Mouse (Mus musculus) hindbrain, embryonic 14.5 days (tissue): ENCODE results near the gene Tjp2. TPM values are rescaled to one million over a fixed set of nuclear protein-coding genes. Genes with fewer than 3 reads are reported as not detected.

ENCODE experiments used
- ATAC-seq: fragments of 200-750 bp; cut with Nextera tagmentation; 2 replicates; pipeline ENCODE4 v1.8.0; 2017; ENCODE audit warnings: moderate number of reproducible peaks, mild to moderate bottlenecking, moderate TSS enrichment, moderate library complexity; ENCODE audit not compliant: low FRiP score
- DNase-seq: peaks from one replicate; pipeline ENCODE4 v3.0.0-alpha.2; 2015; ENCODE audit warnings: low spot score
- H3K27ac ChIP-seq: fragments of 300-500 bp; sonication (generic); 2 replicates; pipeline ENCODE4 v1.5.1; 2014; ENCODE audit warnings: mild to moderate bottlenecking, moderate library complexity
- H3K27me3 ChIP-seq: fragments of 300-500 bp; sonication (generic); 2 replicates; pipeline ENCODE4 v1.6.1; 2014; ENCODE audit warnings: mild to moderate bottlenecking, low read length, mixed read lengths; ENCODE audit not compliant: control insufficient read depth, insufficient read depth
- H3K36me3 ChIP-seq: fragments of 300-500 bp; sonication (generic); replicated peaks from 2 replicates; pipeline ENCODE4 v1.6.1; 2014; ENCODE audit not compliant: control insufficient read depth, insufficient read depth
- H3K4me1 ChIP-seq: fragments of 300-500 bp; sonication (generic); replicated peaks from 2 replicates; pipeline ENCODE4 v1.6.1; 2014; ENCODE audit warnings: antibody characterized with exemption, low read length, mixed read lengths; ENCODE audit not compliant: control insufficient read depth, insufficient read depth
- H3K4me2 ChIP-seq: fragments of 300-500 bp; sonication (generic); replicated peaks from 2 replicates; pipeline ENCODE4 v1.6.1; 2014; ENCODE audit warnings: mild to moderate bottlenecking, moderate library complexity
- H3K4me3 ChIP-seq: fragments of 300-500 bp; sonication (generic); replicated peaks from 2 replicates; pipeline ENCODE4 v1.5.1; 2014; ENCODE audit warnings: mild to moderate bottlenecking, low read length
- H3K9ac ChIP-seq: fragments of 300-500 bp; sonication (generic); 2 replicates; pipeline ENCODE4 v1.6.1; 2014
- H3K9me3 ChIP-seq: fragments of 300-500 bp; sonication (generic); 2 replicates; pipeline ENCODE4 v1.6.1; 2016; ENCODE audit warnings: low read length; ENCODE audit not compliant: control insufficient read depth
- WGBS: fragments of 180-500 bp; shearing (Covaris S2); extraction: QIAGEN DNeasy Blood & Tissue Kit; methylation state at CpG from one replicate; pipeline ENCODE4 v1.1.7; 2014; 5-methylcytosine and 5-hydroxymethylcytosine counted together
- polyA plus RNA-seq: library from polyadenylated mRNA; unstranded; fragments of >200 nt; fragmentation: Nextera tagmentation; extraction: Ambion mirVana; gene quantifications from 2 replicates; pipeline ENCODE4 v1.2.1, GENCODE M21; 2014

Tjp2 gene
- polyA plus RNA-seq, 1 experiment from 2014 or later, result 12.6 TPM

GRCm38 (mm10) chr19:24156067-24156455 is 68.8 kb downstream of the Tjp2 start:
- no peaks in the 10 kb centered on the region for H3K4me1 ChIP-seq
- DNase-seq, result no peak
- no peak overlapping the region for H3K4me2 ChIP-seq
- no peak overlapping the region for H3K4me3 ChIP-seq
- no peaks in the 10 kb centered on the region for H3K36me3 ChIP-seq
- 71% methylated on average over 6 of the region's 6 CpGs for WGBS
- no peaks in the 10 kb centered on the region for H3K27me3 ChIP-seq
- H3K9ac ChIP-seq, result no peak overlapping the region
- H3K9me3 ChIP-seq, result no peaks in the 10 kb centered on the region
- no peak overlapping the region for H3K27ac ChIP-seq
- no peak for ATAC-seq

DNA sequence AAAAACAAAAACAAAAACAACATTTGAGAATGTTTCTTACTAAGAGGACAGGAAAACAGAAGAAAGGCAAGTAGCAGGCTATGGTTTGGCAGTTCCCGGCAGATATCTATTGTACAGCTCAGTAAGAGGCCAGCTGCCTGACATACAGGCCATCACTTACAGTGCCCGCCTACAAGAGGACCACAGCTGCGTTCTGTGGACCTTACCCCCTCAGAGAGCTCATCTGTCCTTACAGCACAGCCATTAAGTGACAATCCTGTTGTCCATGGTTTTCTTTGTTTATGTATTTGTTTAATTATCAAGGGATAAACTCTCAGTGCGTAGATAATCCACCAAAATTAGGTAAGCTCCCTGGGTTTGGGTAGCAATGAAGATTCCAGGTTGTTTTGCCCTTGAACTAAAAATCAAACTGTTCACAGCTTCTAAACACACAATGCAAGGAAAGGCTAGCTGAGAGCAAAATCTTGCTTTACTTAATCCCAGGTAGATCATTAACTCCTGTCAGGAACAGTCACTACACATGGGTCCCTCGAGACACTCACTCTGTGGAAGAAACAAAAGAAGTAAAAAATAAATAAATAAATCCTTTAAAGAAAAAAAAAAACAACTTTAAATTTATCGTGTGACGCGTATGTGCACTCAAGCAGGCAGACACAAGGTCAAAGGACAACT is 69.3 kb downstream of the Tjp2 start:
- Histone ChIP-seq H3K27me3 (no peaks in the 10 kb centered on the region), H3K4me1 (no peaks in the 10 kb centered on the region), H3K9ac (no peak overlapping the region), H3K36me3 (no peaks in the 10 kb centered on the region), H3K9me3 (no peaks in the 10 kb centered on the region), H3K4me3 (no peak overlapping the region), H3K4me2 (no peak overlapping the region), H3K27ac (no peak overlapping the region)
- 39% methylated on average over 8 of the region's 8 CpGs for WGBS
- no peak for DNase-seq
- ATAC-seq, result no peak

DNA sequence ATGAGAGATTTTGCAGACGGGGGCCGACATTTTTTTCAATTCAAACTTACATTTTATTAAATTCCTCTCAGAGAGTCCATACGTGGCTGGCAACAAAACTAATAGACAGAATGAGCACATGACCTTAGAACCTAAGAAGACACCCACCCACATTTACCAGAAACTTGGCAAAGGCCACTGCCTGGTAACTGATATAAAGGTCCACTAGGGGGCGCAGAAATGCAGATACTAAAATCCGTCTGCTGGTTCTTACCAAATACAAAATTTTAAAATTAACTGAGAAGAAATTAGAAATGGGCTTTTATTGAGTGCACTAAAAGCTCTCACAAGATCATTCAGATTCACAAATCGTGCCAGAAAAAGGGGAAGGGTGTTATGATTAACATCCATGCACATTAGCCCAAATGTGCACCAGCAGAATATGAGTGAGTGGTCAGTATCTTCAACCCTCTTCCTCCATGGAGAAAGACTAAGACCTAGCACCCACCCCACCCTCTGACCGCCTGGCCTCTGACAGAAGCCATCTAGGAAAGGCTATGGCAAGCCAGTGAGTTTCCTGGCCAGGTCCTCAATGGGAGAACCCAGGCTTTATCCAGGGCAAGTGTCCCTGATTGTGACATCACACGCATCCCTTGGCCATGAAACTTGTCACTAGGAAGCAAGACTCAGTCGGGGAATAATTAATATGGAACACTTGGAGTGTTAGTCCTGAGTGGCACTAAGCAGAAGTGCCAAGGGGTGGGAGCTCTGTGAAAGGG is 71.4 kb downstream of the Tjp2 start:
- peak; percentile 81 for DNase-seq
- ATAC-seq, result no peak; the same call in 1 of the 2 replicates
- Histone ChIP-seq H3K4me3 (no peak overlapping the region), H3K9ac (no peak overlapping the region), H3K9me3 (no peaks in the 10 kb centered on the region), H3K4me1 (no peaks in the 10 kb centered on the region), H3K36me3 (no peaks in the 10 kb centered on the region), H3K4me2 (no peak overlapping the region), H3K27me3 (no peaks in the 10 kb centered on the region), H3K27ac (no peak overlapping the region)
- 54% methylated on average over 9 of the region's 9 CpGs for WGBS

DNA sequence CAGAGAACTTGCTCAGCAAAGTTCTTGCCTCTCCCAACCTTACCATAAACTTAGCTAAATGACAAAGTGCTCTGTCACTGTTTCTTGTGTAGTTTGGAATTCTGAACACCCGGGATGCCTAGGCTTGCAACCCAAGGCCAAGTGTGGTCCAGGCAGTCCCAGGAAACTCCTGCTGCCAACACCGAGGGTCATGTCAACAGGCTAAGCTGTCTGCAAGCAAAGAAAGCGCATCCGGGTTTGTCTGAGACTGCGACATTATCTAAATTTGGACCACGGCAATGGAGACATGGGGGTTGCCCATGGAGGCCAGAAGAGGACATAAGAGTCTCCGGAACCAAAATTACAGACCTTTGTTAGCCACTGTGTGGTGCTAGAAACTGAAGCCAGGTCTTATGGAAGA is 80.8 kb downstream of the Tjp2 start:
- ATAC-seq, result no peak
- Histone ChIP-seq H3K27me3 (no peaks in the 10 kb centered on the region), H3K9me3 (no peaks in the 10 kb centered on the region), H3K36me3 (no peaks in the 10 kb centered on the region), H3K4me1 (no peaks in the 10 kb centered on the region), H3K9ac (no peak overlapping the region), H3K4me2 (no peak overlapping the region), H3K27ac (no peak overlapping the region), H3K4me3 (no peak overlapping the region)
- DNase-seq, result no peak
- WGBS, result 90% methylated on average over 7 of the region's 7 CpGs

DNA sequence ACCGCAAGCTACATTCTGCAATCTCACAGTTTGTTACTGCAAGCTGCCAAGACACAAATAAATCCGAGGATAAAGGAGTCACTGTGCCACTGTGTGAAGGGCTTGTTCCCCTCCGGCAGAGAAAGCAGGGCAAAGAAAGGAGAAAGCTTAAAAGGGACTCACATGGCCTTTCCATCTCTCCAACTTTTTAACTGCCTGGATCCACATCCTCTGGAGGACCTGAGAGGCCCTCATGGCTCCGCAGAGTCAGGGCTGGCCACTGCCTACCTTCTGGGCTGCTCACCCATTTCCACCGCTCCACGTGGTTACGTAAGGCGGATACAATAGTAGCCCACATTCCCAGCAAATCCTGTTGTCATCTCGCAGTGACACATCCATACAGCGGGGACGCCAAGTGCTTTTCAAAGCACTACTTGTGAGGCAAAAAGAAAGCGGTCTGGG is 82.2 kb downstream of the Tjp2 start:
- DNase-seq (no peak), ATAC-seq (peak; percentile 43; the same call in 1 of the 2 replicates)
- Histone ChIP-seq H3K4me1 (no peaks in the 10 kb centered on the region), H3K27me3 (no peaks in the 10 kb centered on the region), H3K36me3 (no peaks in the 10 kb centered on the region), H3K27ac (peak overlapping the region; percentile 76), H3K4me2 (peak overlapping the region; percentile 11; the same call in 1 of the 2 replicates), H3K9me3 (no peaks in the 10 kb centered on the region), H3K4me3 (no peak overlapping the region), H3K9ac (no peak overlapping the region)
- WGBS, result 68% methylated on average over 12 of the region's 12 CpGs

DNA sequence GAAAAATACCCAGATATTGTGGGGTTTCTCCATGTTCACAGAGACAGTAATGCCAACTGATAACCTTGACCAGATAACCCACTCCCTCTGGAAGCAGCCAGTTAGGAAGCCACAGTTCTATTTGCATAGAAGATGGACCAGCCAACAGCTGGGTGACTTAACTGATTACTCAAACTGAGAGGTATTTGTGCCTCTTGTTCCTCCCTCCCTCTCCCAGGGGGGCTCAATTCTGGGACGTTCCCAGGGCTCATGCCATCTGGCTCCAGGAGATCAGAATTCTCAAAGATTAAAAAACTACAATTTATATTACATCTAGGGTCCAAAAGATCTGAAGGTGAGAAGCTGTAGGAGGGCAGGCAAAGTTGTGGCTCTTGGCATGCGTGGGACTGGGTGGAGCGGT is 84.5 kb downstream of the Tjp2 start:
- Histone ChIP-seq H3K9ac (no peak overlapping the region), H3K9me3 (no peaks in the 10 kb centered on the region), H3K36me3 (no peaks in the 10 kb centered on the region), H3K4me2 (no peak overlapping the region), H3K27ac (no peak overlapping the region), H3K27me3 (no peaks in the 10 kb centered on the region), H3K4me1 (no peaks in the 10 kb centered on the region), H3K4me3 (no peak overlapping the region)
- DNase-seq (no peak), ATAC-seq (no peak)
- WGBS, result 66% methylated on average over 3 of the region's 3 CpGs

DNA sequence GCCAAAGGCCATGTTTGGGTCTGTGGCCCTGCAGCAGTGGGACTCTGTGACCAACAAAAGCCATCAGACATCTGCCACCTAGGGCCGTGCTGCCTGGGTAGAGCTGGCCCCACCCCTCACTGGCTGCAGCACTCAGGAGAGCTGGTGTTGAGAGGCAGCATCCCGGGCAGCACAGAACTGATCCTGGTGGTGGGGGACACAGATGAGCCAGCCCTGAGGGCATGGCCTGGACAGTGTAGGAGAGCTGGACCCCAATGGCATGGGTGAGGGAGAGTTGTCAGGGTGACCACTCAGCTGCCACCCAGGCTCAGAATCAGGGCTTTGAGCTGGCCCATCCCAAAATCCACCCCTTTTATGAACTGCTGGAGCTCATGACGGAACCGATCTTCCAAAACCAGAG is 87.4 kb downstream of the Tjp2 start:
- 73% methylated on average over 4 of the region's 4 CpGs for WGBS
- H3K27ac ChIP-seq, result no peak overlapping the region
- H3K27me3 ChIP-seq, result no peaks in the 10 kb centered on the region
- H3K4me3 ChIP-seq, result no peak overlapping the region
- no peaks in the 10 kb centered on the region for H3K36me3 ChIP-seq
- ATAC-seq (no peak), DNase-seq (no peak)
- no peaks in the 10 kb centered on the region; the same call in 1 of the 2 replicates for H3K4me1 ChIP-seq
- no peak overlapping the region for H3K9ac ChIP-seq
- no peaks in the 10 kb centered on the region for H3K9me3 ChIP-seq
- H3K4me2 ChIP-seq, result no peak overlapping the region

- Histone ChIP-seq H3K4me2 (peak overlapping the region; percentile 53), H3K36me3 (peaks cover 18% of the 10 kb centered on the region), H3K4me1 (no peaks in the 10 kb centered on the region; the same call in 1 of the 2 replicates), H3K27me3 (no peaks in the 10 kb centered on the region), H3K4me3 (peak overlapping the region; percentile 36), H3K9ac (peak overlapping the region; percentile 43), H3K9me3 (no peaks in the 10 kb centered on the region), H3K27ac (no peak overlapping the region)
- DNase-seq (peak; percentile 39), ATAC-seq (no peak; the same call in 1 of the 2 replicates)
- WGBS, result 32% methylated on average over 10 of the region's 10 CpGs
Observed at GRCm38 (mm10) chr19:24134991-24135390, 89.8 kb downstream of the Tjp2 start.

GRCm38 (mm10) chr19:24134144-24134911 is 90.5 kb downstream of the Tjp2 start:
- H3K9me3 ChIP-seq, result no peaks in the 10 kb centered on the region
- 67% methylated on average over 16 of the region's 16 CpGs for WGBS
- peak overlapping the region; percentile 43 for H3K9ac ChIP-seq
- H3K4me2 ChIP-seq, result peak overlapping the region; percentile 53
- peaks cover 18% of the 10 kb centered on the region for H3K36me3 ChIP-seq
- H3K27ac ChIP-seq, result no peak overlapping the region
- H3K4me3 ChIP-seq, result peak overlapping the region; percentile 36
- no peaks in the 10 kb centered on the region for H3K27me3 ChIP-seq
- DNase-seq (no peak), ATAC-seq (peak; percentile 49; the same call in 1 of the 2 replicates)
- H3K4me1 ChIP-seq, result no peaks in the 10 kb centered on the region; the same call in 1 of the 2 replicates
